Mouse (Mus musculus): Measurements from ENCODE around the gene Shisa7. TPM values are rescaled to one million over a fixed set of nuclear protein-coding genes. Genes with fewer than 3 reads are reported as not detected.
"Not testable (repeated sequence)": the region's sequence is repeated elsewhere in the genome, so short reads cannot be mapped to it uniquely, and the experiment has no call there.

Gene Shisa7
- 0.48 and 0.83 TPM in 2 replicates for polyA plus RNA-seq (2012; rRNA removed)

DNA sequence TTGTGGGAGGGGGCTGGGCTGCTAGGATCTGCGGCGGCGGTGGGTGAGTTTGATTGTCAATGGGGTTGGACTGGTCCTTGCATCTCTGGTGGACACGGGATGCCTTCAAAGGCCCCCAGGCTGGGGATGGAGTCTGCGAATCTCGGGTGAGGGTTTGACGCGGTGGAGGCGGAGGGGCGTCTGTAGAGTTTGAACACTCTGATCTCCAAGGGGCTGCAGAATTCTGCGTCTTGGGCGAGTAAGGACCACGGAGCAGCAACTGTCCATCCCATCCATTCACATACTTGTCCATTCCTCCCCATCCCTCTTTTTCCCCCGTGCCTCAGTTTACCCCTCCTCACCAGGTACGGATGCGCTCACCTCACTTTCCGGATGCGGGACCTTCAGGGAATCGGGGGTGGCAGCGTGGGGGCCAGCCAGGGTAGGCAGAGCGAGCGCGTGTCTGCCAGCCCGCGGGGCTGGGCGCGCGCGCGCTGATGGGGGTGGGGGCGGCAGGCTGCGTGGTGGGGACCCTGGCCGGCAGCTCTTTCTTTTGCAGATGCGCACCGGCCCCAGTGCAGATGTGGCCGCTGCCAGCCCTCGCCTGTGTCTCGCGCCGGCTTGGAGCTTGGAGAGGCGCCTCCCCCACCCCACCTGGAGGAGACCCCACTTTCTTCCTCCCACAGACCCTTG, at the start of gene Shisa7:
Gene Shisa7 (minus strand): TSS at position 452 of the 672 bp plus-strand sequence.
- H3K27ac ChIP-seq (ENCODE audit: insufficient read depth, low read depth, low read length), result no peak within 1 kb of the TSS
- no peak for TF ChIP-seq POLR2A (IDR thresholded peaks at IDR 0.05; ENCODE audit: low read depth, low read length)
- TF ChIP-seq CTCF (IDR thresholded peaks at IDR 0.05; ENCODE audit: extremely low read depth, insufficient read length, insufficient replicate concordance, low read depth, low read length), result no peak
- WGBS, result 4% methylated on average over 41 of the region's 41 CpGs
- H3K36me3 ChIP-seq (ENCODE audit: control insufficient read depth, insufficient read depth, low read length), result no peaks in the 10 kb centered on the region
- peak within 1 kb of the TSS; percentile 19 for H3K4me3 ChIP-seq (ENCODE audit: low read depth, low read length)
- H3K4me1 ChIP-seq (ENCODE audit: control insufficient read depth, insufficient read depth, insufficient read length, low read length), result peaks cover 8% of the 10 kb centered on the region
- peaks cover 30% of the 10 kb centered on the region for H3K27me3 ChIP-seq (ENCODE audit: control insufficient read depth, insufficient read depth, low read length)

DNA sequence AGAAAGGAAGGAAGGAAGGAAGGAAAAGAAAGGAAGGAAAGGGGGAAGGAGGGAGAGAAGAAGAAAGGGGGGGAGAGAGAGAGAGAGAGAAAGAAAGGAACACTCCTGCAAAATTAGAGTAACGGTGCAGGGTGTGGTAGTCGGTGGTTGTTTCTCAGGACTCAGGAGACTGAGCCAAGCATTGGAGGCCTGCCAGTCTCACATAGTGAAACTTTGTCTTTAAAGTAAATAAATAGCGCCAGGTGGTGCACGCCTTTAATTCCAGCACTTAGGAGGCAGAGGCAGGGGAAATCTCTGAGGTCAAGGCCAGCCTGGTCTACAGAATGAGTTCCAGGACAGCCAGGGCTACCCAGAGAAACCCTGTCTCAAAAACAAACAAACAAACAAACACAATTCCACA, 42.2 kb upstream of the Shisa7 start:
- WGBS, result 13% methylated on average over 4 of the region's 4 CpGs
- H3K4me3 ChIP-seq (ENCODE audit: low read depth, low read length), result no peak overlapping the region
- no peak for TF ChIP-seq POLR2A (IDR thresholded peaks at IDR 0.05; ENCODE audit: low read depth, low read length)
- TF ChIP-seq CTCF (IDR thresholded peaks at IDR 0.05; ENCODE audit: extremely low read depth, insufficient read length, insufficient replicate concordance, low read depth, low read length), result no peak
- H3K4me1 ChIP-seq (ENCODE audit: control insufficient read depth, insufficient read depth, insufficient read length, low read length), result no peaks in the 10 kb centered on the region; the same call in 1 of the 2 replicates
- no peaks in the 10 kb centered on the region for H3K27me3 ChIP-seq (ENCODE audit: control insufficient read depth, insufficient read depth, low read length)
- no peak overlapping the region for H3K27ac ChIP-seq (ENCODE audit: insufficient read depth, low read depth, low read length)
- 0 out of 2 replicates have a peak, but pooled peaks cover 2% of the 10 kb centered on the region for H3K36me3 ChIP-seq (ENCODE audit: control insufficient read depth, insufficient read depth, low read length)

DNA sequence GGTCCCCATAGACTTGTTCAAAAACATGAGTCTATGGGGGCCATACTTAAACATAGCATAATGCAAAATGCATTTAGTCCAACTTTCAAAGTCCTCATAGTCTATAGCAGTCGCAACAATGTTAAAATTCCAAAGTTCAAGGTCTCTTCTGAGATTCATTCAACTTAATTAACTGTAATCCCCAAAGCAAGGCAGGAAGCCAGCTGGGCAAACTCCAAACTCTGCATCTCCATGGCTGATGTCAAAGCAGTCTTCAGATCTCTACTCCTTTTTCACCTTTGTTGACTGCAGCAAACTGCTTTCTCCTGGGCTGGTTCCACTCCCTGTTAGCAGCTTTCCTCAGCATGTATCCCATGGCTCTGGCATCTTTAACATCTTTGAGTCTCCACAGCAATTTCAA, 34.5 kb upstream of the Shisa7 start:
- not testable (repeated sequence) for H3K27ac ChIP-seq (ENCODE audit: insufficient read depth, low read depth, low read length); H3K4me3 ChIP-seq (ENCODE audit: low read depth, low read length); H3K27me3 ChIP-seq (ENCODE audit: control insufficient read depth, insufficient read depth, low read length); H3K36me3 ChIP-seq (ENCODE audit: control insufficient read depth, insufficient read depth, low read length)
- peaks cover 17% of the 10 kb centered on the region; the same call in 1 of the 2 replicates for H3K4me1 ChIP-seq (ENCODE audit: control insufficient read depth, insufficient read depth, insufficient read length, low read length)
- WGBS, result 19% methylated on average over 1 of the region's 1 CpGs

DNA sequence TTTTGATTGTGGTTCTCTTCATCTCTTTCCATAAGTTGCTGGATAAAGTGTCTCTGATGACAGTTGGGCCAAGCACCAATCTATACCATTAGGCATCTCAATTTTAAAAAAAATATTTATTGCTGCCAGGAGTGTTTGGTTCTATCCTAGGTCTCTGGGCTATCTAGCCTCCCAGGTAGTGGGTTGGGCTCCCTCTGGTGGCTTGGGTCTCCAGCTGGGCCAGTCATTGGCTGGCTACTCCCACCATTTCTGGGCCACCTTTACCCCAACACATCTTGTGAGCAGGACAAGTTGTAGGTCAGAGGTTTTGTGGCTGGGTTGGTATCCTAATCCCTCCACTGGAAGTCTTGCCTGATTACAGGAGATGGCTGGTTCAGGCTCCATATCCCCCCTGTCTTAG, 33.7 kb upstream of the Shisa7 start:
- Histone ChIP-seq H3K4me1 (ENCODE audit: control insufficient read depth, insufficient read depth, insufficient read length, low read length) (peaks cover 17% of the 10 kb centered on the region; the same call in 1 of the 2 replicates), H3K36me3 (ENCODE audit: control insufficient read depth, insufficient read depth, low read length) (0 out of 2 replicates have a peak, but pooled peaks cover 2% of the 10 kb centered on the region), H3K27me3 (ENCODE audit: control insufficient read depth, insufficient read depth, low read length) (no peaks in the 10 kb centered on the region), H3K4me3 (ENCODE audit: low read depth, low read length) (no peak overlapping the region), H3K27ac (ENCODE audit: insufficient read depth, low read depth, low read length) (no peak overlapping the region)
- TF ChIP-seq POLR2A (IDR thresholded peaks at IDR 0.05; ENCODE audit: low read depth, low read length), result no peak
- TF ChIP-seq CTCF (IDR thresholded peaks at IDR 0.05; ENCODE audit: extremely low read depth, insufficient read length, insufficient replicate concordance, low read depth, low read length), result peak; percentile 52; the same call in 1 of the 2 replicates

- peak overlapping the region; percentile 67 for H3K27ac ChIP-seq (ENCODE audit: insufficient read depth, low read depth, low read length)
- peak overlapping the region; percentile 80 for H3K4me3 ChIP-seq (ENCODE audit: low read depth, low read length)
- TF ChIP-seq CTCF (IDR thresholded peaks at IDR 0.05; ENCODE audit: extremely low read depth, insufficient read length, insufficient replicate concordance, low read depth, low read length), result no peak
- no peak for TF ChIP-seq POLR2A (IDR thresholded peaks at IDR 0.05; ENCODE audit: low read depth, low read length)
- no peaks in the 10 kb centered on the region for H3K36me3 ChIP-seq (ENCODE audit: control insufficient read depth, insufficient read depth, low read length)
- 2% methylated on average over 11 of the region's 11 CpGs for WGBS
- peaks cover 17% of the 10 kb centered on the region; the same call in 1 of the 2 replicates for H3K4me1 ChIP-seq (ENCODE audit: control insufficient read depth, insufficient read depth, insufficient read length, low read length)
- no peaks in the 10 kb centered on the region for H3K27me3 ChIP-seq (ENCODE audit: control insufficient read depth, insufficient read depth, low read length)
These were observed 32.7 kb upstream of the Shisa7 start for GRCm38 (mm10) chr7:4877226-4877625.

DNA sequence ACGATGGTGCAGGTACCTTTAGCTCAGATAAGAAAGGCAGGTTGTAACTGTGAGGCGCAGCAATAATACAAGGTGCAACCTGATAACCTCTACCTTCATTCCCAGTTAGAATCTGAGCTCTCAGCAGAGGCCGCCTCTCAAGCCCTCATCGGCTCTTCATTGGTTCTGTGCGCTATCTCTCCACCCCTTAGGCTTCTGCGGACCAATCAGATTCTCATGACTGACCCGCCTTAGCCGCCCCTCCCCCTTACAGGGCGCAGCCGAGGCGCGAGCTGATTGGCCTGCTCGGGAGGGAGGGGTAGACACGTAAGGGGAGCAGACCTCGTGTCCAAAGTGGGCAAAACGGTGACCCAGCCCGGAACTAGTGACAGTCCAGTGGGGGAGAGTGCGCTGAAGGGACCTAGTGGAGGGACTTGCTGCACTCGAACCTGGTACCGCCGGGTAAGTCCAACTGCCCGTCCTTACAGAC, 32.3 kb upstream of the Shisa7 start, which contains the start of gene Isoc2a:
Gene Isoc2a (plus strand): TSS at position 401 of the 469 bp plus-strand sequence.
- H3K27me3 ChIP-seq (ENCODE audit: control insufficient read depth, insufficient read depth, low read length), result no peaks in the 10 kb centered on the region
- peak within 1 kb of the TSS; percentile 80 for H3K4me3 ChIP-seq (ENCODE audit: low read depth, low read length)
- TF ChIP-seq CTCF (IDR thresholded peaks at IDR 0.05; ENCODE audit: extremely low read depth, insufficient read length, insufficient replicate concordance, low read depth, low read length) (no peak), POLR2A (IDR thresholded peaks at IDR 0.05; ENCODE audit: low read depth, low read length) (peak; percentile 96)
- H3K27ac ChIP-seq (ENCODE audit: insufficient read depth, low read depth, low read length), result peak within 1 kb of the TSS; percentile 67
- WGBS, result 0% methylated on average over 22 of the region's 22 CpGs
- peaks cover 17% of the 10 kb centered on the region; the same call in 1 of the 2 replicates for H3K4me1 ChIP-seq (ENCODE audit: control insufficient read depth, insufficient read depth, insufficient read length, low read length)
- no peaks in the 10 kb centered on the region for H3K36me3 ChIP-seq (ENCODE audit: control insufficient read depth, insufficient read depth, low read length)

DNA sequence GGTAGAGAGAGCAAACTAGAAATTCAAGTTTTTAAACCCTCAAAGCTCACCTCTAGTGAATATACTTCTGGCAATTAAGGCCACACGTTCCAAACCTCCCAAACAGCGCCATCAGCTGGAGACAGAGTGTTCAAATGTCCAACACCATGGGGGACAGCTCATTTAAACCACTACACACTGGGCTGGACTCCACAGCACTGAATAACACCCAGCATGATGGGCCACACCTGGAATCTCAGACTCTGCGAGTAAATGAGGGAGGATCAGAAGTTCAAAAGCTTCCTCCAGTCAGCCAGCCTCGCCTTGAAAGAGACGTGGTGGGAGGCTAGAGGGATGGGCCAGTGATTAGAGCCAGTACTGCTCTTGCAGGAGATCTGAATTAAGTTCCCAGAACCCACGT, 25.6 kb upstream of the Shisa7 start, which contains the start of gene Isoc2b:
Gene Isoc2b (minus strand): TSS at position 126 of the 400 bp plus-strand sequence.
- TF ChIP-seq CTCF (IDR thresholded peaks at IDR 0.05; ENCODE audit: extremely low read depth, insufficient read length, insufficient replicate concordance, low read depth, low read length) (no peak), POLR2A (IDR thresholded peaks at IDR 0.05; ENCODE audit: low read depth, low read length) (no peak)
- Histone ChIP-seq H3K27me3 (ENCODE audit: control insufficient read depth, insufficient read depth, low read length) (no peaks in the 10 kb centered on the region), H3K4me3 (ENCODE audit: low read depth, low read length) (no peak within 1 kb of the TSS), H3K36me3 (ENCODE audit: control insufficient read depth, insufficient read depth, low read length) (no peaks in the 10 kb centered on the region), H3K4me1 (ENCODE audit: control insufficient read depth, insufficient read depth, insufficient read length, low read length) (peaks cover 3% of the 10 kb centered on the region; the same call in 1 of the 2 replicates), H3K27ac (ENCODE audit: insufficient read depth, low read depth, low read length) (no peak within 1 kb of the TSS)
- 34% methylated on average over 6 of the region's 6 CpGs for WGBS

Measured in small intestine, adult 2 months (tissue).